ENCODE assay signal across 8 mouse cellular contexts in the genomic region with DNA sequence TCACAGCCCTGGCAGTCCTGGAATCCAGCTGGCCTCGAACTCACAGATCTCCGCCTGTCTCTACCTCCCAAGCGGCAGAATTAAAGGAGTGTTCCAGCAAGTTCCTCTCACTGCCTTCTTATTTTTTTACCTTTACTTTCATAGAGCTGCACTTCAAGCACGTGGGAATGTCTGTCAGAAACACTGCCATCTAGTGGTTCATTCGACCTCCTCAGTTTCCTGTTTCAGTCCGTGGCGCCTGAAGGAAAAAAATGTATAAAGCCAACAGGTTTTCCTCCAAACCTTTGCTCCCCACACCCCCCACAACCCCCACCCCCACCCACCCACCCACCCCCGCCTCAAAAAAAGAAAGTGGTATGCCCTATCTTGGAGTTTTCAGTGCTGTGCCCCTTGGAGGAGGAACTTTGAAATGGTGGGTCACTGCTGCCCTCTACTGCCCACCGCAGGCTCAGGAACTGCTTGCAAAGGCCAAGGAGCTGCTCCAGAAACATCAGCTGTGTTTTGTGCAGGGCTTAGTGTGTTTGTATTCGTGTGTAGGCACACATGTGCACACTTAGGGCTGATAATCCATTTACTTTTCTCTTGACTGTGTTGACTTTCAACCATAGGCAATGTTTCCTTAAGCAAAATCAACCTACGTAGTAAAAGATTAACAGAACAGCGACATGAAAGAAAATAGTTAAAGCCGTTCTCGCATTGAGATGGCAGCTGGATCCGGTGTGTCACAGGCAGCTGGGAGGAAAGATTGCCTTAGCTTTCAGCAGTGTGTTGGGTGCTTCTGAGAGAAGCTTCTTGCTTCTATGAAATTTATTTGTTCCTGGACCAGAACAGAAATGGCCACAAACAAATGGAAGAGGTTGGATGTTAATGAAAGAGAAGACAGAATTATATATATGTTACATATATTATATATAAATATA. TPM values are rescaled to one million over a fixed set of nuclear protein-coding genes. Genes with fewer than 3 reads are reported as not detected.
DNase-seq lines count a peak whose midpoint lies in the region; ATAC-seq and TF ChIP-seq lines count a peak whose summit lies in the region.

No protein-coding gene starts in this region.

- H3K27ac ChIP-seq in hindbrain, embryonic 12.5 days, result no peak overlapping the region
- H3K27ac ChIP-seq in lung, postnatal 0 days (ENCODE audit: low read length), result no peak overlapping the region

- peak; percentile 77 for TF ChIP-seq CTCF in lung, postnatal 0 days (IDR thresholded peaks at IDR 0.05)

- H3K9ac ChIP-seq in hindbrain, embryonic 12.5 days, result no peak overlapping the region
- H3K9ac ChIP-seq in lung, postnatal 0 days (replicated peaks; ENCODE audit: low read depth), result no peak overlapping the region

- DNase-seq in Muller cell, postnatal 12 days (ENCODE audit: inconsistent ontology term), result peak; percentile 59
- peak; percentile 82 to 86 for DNase-seq in cerebellum, postnatal 10 days
- DNase-seq in frontal cortex, postnatal 10 days (ENCODE audit: low spot score in 2 of 2), result peak; percentile 49 to 77
- peak; percentile 85 to 86 for DNase-seq in layer of hippocampus, postnatal 10 days (ENCODE audit: low spot score in 2 of 2)
- DNase-seq in lung, postnatal 0 days (ENCODE audit: low spot score), result peak; percentile 89
- peak; percentile 75 for DNase-seq in ovary, postnatal 36 days (ENCODE audit: low spot score)
- peak; percentile 80 for DNase-seq in thymus, postnatal 14 days

- H3K4me2 ChIP-seq in hindbrain, embryonic 12.5 days (replicated peaks), result peak overlapping the region; percentile 45
- peak overlapping the region; percentile 43 for H3K4me2 ChIP-seq in lung, postnatal 0 days (replicated peaks; ENCODE audit: low read depth, low read length)

- no peaks in the 10 kb centered on the region for H3K27me3 ChIP-seq in hindbrain, embryonic 12.5 days
- H3K27me3 ChIP-seq in lung, postnatal 0 days (replicated peaks; ENCODE audit: insufficient read depth, low read length), result no peaks in the 10 kb centered on the region

- 28% methylated on average over 15 of the region's 15 CpGs for WGBS in hindbrain, embryonic 12.5 days
- WGBS in lung, postnatal 0 days, result 16% methylated on average over 15 of the region's 15 CpGs

- no peaks in the 10 kb centered on the region for H3K9me3 ChIP-seq in hindbrain, embryonic 12.5 days (replicated peaks)
- no peaks in the 10 kb centered on the region for H3K9me3 ChIP-seq in lung, postnatal 0 days (ENCODE audit: low read length)

- no peaks in the 10 kb centered on the region for H3K4me1 ChIP-seq in hindbrain, embryonic 12.5 days
- no peaks in the 10 kb centered on the region for H3K4me1 ChIP-seq in lung, postnatal 0 days (ENCODE audit: insufficient read depth, low read depth, low read length)

- H3K4me3 ChIP-seq in hindbrain, embryonic 12.5 days, result no peak overlapping the region
- no peak overlapping the region for H3K4me3 ChIP-seq in lung, postnatal 0 days (ENCODE audit: low read depth, low read length)

- peak; percentile 91 for ATAC-seq in hindbrain, embryonic 12.5 days (ENCODE audit: low FRiP score)
- ATAC-seq in lung, postnatal 0 days, result peak; percentile 96

- no peaks in the 10 kb centered on the region for H3K36me3 ChIP-seq in hindbrain, embryonic 12.5 days
- H3K36me3 ChIP-seq in lung, postnatal 0 days (ENCODE audit: insufficient read depth, low read length), result no peaks in the 10 kb centered on the region

- TF ChIP-seq EP300 in lung, postnatal 0 days (IDR thresholded peaks at IDR 0.05), result no peak

RNA-seq across cellular contexts. Expression of gene Rfc3, which starts 35.8 kb away (rescaled TPM):
- 88.6 and 95.1 TPM in 2 replicates for polyA plus RNA-seq in hindbrain, embryonic 12.5 days (2016; fragmentation: Nextera tagmentation; extraction: Ambion mirVana)
- 10 to 100 TPM; 14.7 to 15.6 TPM for total RNA-seq in layer of hippocampus, postnatal 10 days (2021)
- 30.7 and 32.1 TPM in 2 replicates for polyA plus RNA-seq in lung, postnatal 0 days (2015; fragmentation: Nextera tagmentation; extraction: Ambion mirVana)
